Mouse (Mus musculus) gastrocnemius, postnatal 36 days (tissue): ENCODE results near the gene Rabepk. TPM values are rescaled to one million over a fixed set of nuclear protein-coding genes. Genes with fewer than 3 reads are reported as not detected.
"Not testable (repeated sequence)": the region's sequence is repeated elsewhere in the genome, so short reads cannot be mapped to it uniquely, and the experiment has no call there.

Experiments
- DNase-seq, 2 experiments: peaks; one replicate each; pipeline ENCODE4 v3.0.0; 2022
- intact Hi-C: fragments of 180-260 bp; cut with DNase I; formaldehyde crosslinking; loops from one replicate; pipeline ENCODE4 v1.15.1; 2025
- total RNA-seq, 2 experiments: library from RNA; stranded (reverse); gene quantifications; 2 replicates each; pipeline ENCODE4 v1.2.3; 2021

Gene Rabepk
- total RNA-seq, 2 experiments from 2014 or later: 7.5 to 8.6 TPM

GRCm38 (mm10) chr2:34805364-34805950, 5.7 kb upstream of the Rabepk start:
- DNase-seq: no peak
- intact Hi-C loops: no loop called here

GRCm38 (mm10) chr2:34804815-34805214, 5.1 kb upstream of the Rabepk start:
- intact Hi-C loops: no loop called here
- DNase-seq: no peak

- intact Hi-C loops: no loop called here
- no peak for DNase-seq
Measured at GRCm38 (mm10) chr2:34804172-34804571, 4.5 kb upstream of the Rabepk start.

GRCm38 (mm10) chr2:34803746-34804145, 4.0 kb upstream of the Rabepk start:
- DNase-seq: no peak
- intact Hi-C loops: no loop called here

- intact Hi-C loops, DNase-seq: not testable (repeated sequence)
Measured at GRCm38 (mm10) chr2:34802565-34803245, 3.0 kb upstream of the Rabepk start.

GRCm38 (mm10) chr2:34801516-34802482, 2.1 kb upstream of the Rabepk start:
- peak; percentile 92 to 96 for DNase-seq
- intact Hi-C loops: no loop called here

GRCm38 (mm10) chr2:34800371-34800770, 659 bp upstream of the Rabepk start:
- intact Hi-C loops: no loop called here
- no peak for DNase-seq

- intact Hi-C loops: no loop called here
- no peak for DNase-seq
Measured at GRCm38 (mm10) chr2:34795426-34795825, 4.3 kb downstream of the Rabepk start.

- no peak for DNase-seq
- intact Hi-C loops: no loop called here
Measured at GRCm38 (mm10) chr2:34794511-34794910, 5.2 kb downstream of the Rabepk start.

- DNase-seq, intact Hi-C loops: not testable (repeated sequence)
Measured at GRCm38 (mm10) chr2:34792543-34792942, 7.2 kb downstream of the Rabepk start.

- DNase-seq: no peak
- intact Hi-C loops: no loop called here
Measured at GRCm38 (mm10) chr2:34790282-34790681, 9.4 kb downstream of the Rabepk start.

- peak in 1 of 2 experiments; percentile 20 for DNase-seq
- intact Hi-C loops: loop anchor here (5.0 kb wide), 2 partner anchors 113 to 188 kb away; no protein-coding TSS in a partner anchor
Measured at GRCm38 (mm10) chr2:34784085-34784484, 15.6 kb downstream of the Rabepk start.

GRCm38 (mm10) chr2:34783064-34784020, 16.4 kb downstream of the Rabepk start:
- intact Hi-C loops: loop anchor here (5.0 kb wide), 2 partner anchors 114 to 189 kb away; no protein-coding TSS in a partner anchor
- no peak for DNase-seq

- no peak for DNase-seq
- intact Hi-C loops: no loop called here
Measured at GRCm38 (mm10) chr2:34777237-34777868, 22.4 kb downstream of the Rabepk start.

- intact Hi-C loops: no loop called here
- DNase-seq: no peak
Measured at GRCm38 (mm10) chr2:34774493-34774892, 25.2 kb downstream of the Rabepk start.

- DNase-seq: no peak
- intact Hi-C loops: no loop called here
Measured at GRCm38 (mm10) chr2:34773673-34774072, 26.0 kb downstream of the Rabepk start.

GRCm38 (mm10) chr2:34772252-34773235, 27.2 kb downstream of the Rabepk start:
- DNase-seq: peak in 1 of 2 experiments; percentile 5
- intact Hi-C loops: no loop called here
